Mouse (Mus musculus) stomach, embryonic 16.5 days (tissue): ENCODE results near the gene Tpsg1. TPM values are rescaled to one million over a fixed set of nuclear protein-coding genes. Genes with fewer than 3 reads are reported as not detected.

Source experiments
- polyA plus RNA-seq: library from polyadenylated mRNA; unstranded; fragments of >200 nt; fragmentation: Nextera tagmentation; extraction: Ambion mirVana; gene quantifications from 2 replicates; pipeline ENCODE4 v1.2.1, GENCODE M21; 2015

Tpsg1 gene
- polyA plus RNA-seq, 1 experiment from 2014 or later, result 3.5 TPM

Other genes with a start within 250 kb of the Tpsg1 start
- gene Ptx4, start 248.5 kb upstream of the Tpsg1 start, polyA plus RNA-seq, result 0.50 and 0.56 TPM in 2 replicates
- gene Clcn7, start 235.9 kb upstream of the Tpsg1 start, polyA plus RNA-seq, result 21.4 and 24.7 TPM in 2 replicates
- 0.79 TPM in 2 replicates for gene Ccdc154, start 206.8 kb upstream of the Tpsg1 start, polyA plus RNA-seq
- 6.6 and 7.0 TPM in 2 replicates for gene Gm38655, start 193.8 kb upstream of the Tpsg1 start, polyA plus RNA-seq
- 30.4 and 33.5 TPM in 2 replicates for gene BC003965, start 184.7 kb upstream of the Tpsg1 start, polyA plus RNA-seq
- gene Unkl, start 180.9 kb upstream of the Tpsg1 start, polyA plus RNA-seq, result 6.9 and 9.0 TPM in 2 replicates
- 39.9 and 40.9 TPM in 2 replicates for gene Gnptg, start 129.1 kb upstream of the Tpsg1 start, polyA plus RNA-seq
- 35.8 and 37.1 TPM in 2 replicates for gene Tsr3, start 129.1 kb upstream of the Tpsg1 start, polyA plus RNA-seq
- 4.3 and 5.2 TPM in 2 replicates for gene Baiap3, start 112.9 kb upstream of the Tpsg1 start, polyA plus RNA-seq
- 441 and 478 TPM in 2 replicates for gene Ube2i, start 94.7 kb upstream of the Tpsg1 start, polyA plus RNA-seq
- 1.3 and 1.4 TPM in 2 replicates for gene Prss34, start 70.9 kb upstream of the Tpsg1 start, polyA plus RNA-seq
- gene Prss28, start 60.6 kb upstream of the Tpsg1 start, polyA plus RNA-seq, result not detected in 2 replicates
- gene Prss29, start 50.6 kb upstream of the Tpsg1 start, polyA plus RNA-seq, result not detected in 2 replicates
- gene Tpsab1, start 23.7 kb upstream of the Tpsg1 start, polyA plus RNA-seq, result 0.50 and 0.53 TPM in 2 replicates
- 13.4 and 19.2 TPM in 2 replicates for gene Tpsb2, start 3.0 kb upstream of the Tpsg1 start, polyA plus RNA-seq
- gene Cacna1h, start 64.5 kb downstream of the Tpsg1 start, polyA plus RNA-seq, result 2.6 and 2.9 TPM in 2 replicates
- gene Tekt4, start 85.3 kb downstream of the Tpsg1 start, polyA plus RNA-seq, result not detected in 2 replicates
- 0.35 and 0.49 TPM in 2 replicates for gene Sstr5, start 128.0 kb downstream of the Tpsg1 start, polyA plus RNA-seq
- 3.0 and 3.3 TPM in 2 replicates for gene Sox8, start 201.4 kb downstream of the Tpsg1 start, polyA plus RNA-seq
- gene Lmf1, start 209.8 kb downstream of the Tpsg1 start, polyA plus RNA-seq, result 27.0 and 28.9 TPM in 2 replicates